Mouse (Mus musculus): ENCODE results near the gene Lypd4. TPM values are rescaled to one million over a fixed set of nuclear protein-coding genes. Genes with fewer than 3 reads are reported as not detected.
A peak's percentile ranks its signal among the peaks of the same experiment; 100 is the strongest.

Gene Lypd4
- polyA plus RNA-seq, 2 experiments = not detected

GRCm38 (mm10) chr7:24892125-24892583 lies 22.4 kb upstream of the Lypd4 start:
- ATAC-seq (ENCODE audit: insufficient read depth) = no peak
- 66% methylated on average over 2 of the region's 2 CpGs for WGBS (ENCODE audit: insufficient replicate concordance)
- Histone ChIP-seq H3K9me3 (ENCODE audit: control insufficient read depth, low read length) (no peaks in the 10 kb centered on the region), H3K36me3 (replicated peaks; ENCODE audit: control insufficient read depth, insufficient read depth, low read depth) (peaks cover 32% of the 10 kb centered on the region), H3K4me2 (ENCODE audit: low read depth) (no peak overlapping the region), H3K27me3 (ENCODE audit: control insufficient read depth, insufficient read depth, low read length) (no peaks in the 10 kb centered on the region), H3K9ac (replicated peaks) (no peak overlapping the region), H3K27ac (peak overlapping the region; percentile 3; the same call in 1 of the 2 replicates), H3K4me1 (replicated peaks; ENCODE audit: control insufficient read depth in 2 of 2, insufficient read depth in 2 of 2, low read length in 1 of 2) (peaks cover 0 to 5% of the 10 kb centered on the region in 2 experiments; a peak in 2 of 4 replicates), H3K4me3 (ENCODE audit: insufficient read depth in 1 of 2, low read depth in 2 of 2, low read length in 2 of 2) (no peak overlapping the region)
- TF ChIP-seq CTCF (IDR thresholded peaks at IDR 0.05; ENCODE audit: low read depth) (no peak), EP300 (IDR thresholded peaks at IDR 0.05; ENCODE audit: low read depth) (no peak)
- no peak for DNase-seq (ENCODE audit: low read depth in 3 of 3, low spot score in 3 of 3)

- Histone ChIP-seq H3K27me3 (ENCODE audit: control insufficient read depth, insufficient read depth, low read length) (no peaks in the 10 kb centered on the region), H3K36me3 (replicated peaks; ENCODE audit: control insufficient read depth, insufficient read depth, low read depth) (peaks cover 39% of the 10 kb centered on the region), H3K4me1 (replicated peaks; ENCODE audit: control insufficient read depth in 2 of 2, insufficient read depth in 2 of 2, low read length in 1 of 2) (peaks cover 0 to 10% of the 10 kb centered on the region in 2 experiments; a peak in 2 of 4 replicates), H3K4me3 (ENCODE audit: insufficient read depth in 1 of 2, low read depth in 2 of 2, low read length in 2 of 2) (no peak overlapping the region), H3K4me2 (ENCODE audit: low read depth) (no peak overlapping the region), H3K9ac (replicated peaks) (no peak overlapping the region), H3K9me3 (ENCODE audit: control insufficient read depth, low read length) (no peaks in the 10 kb centered on the region), H3K27ac (peak overlapping the region; percentile 3; the same call in 1 of the 2 replicates)
- ATAC-seq (ENCODE audit: insufficient read depth) (no peak), DNase-seq (ENCODE audit: low read depth in 3 of 3, low spot score in 3 of 3) (no peak)
- 58% methylated on average over 3 of the region's 3 CpGs for WGBS (ENCODE audit: insufficient replicate concordance)
- TF ChIP-seq CTCF (IDR thresholded peaks at IDR 0.05; ENCODE audit: low read depth) (no peak), EP300 (IDR thresholded peaks at IDR 0.05; ENCODE audit: low read depth) (no peak)
These were observed 21.7 kb upstream of the Lypd4 start for GRCm38 (mm10) chr7:24891241-24892124.

- no peaks in the 10 kb centered on the region for H3K27me3 ChIP-seq (ENCODE audit: control insufficient read depth, insufficient read depth, low read length)
- DNase-seq (ENCODE audit: low read depth in 3 of 3, low spot score in 3 of 3) (peak; percentile 66 to 75 (median 67)), ATAC-seq (ENCODE audit: insufficient read depth) (peak; percentile 68)
- no peaks in the 10 kb centered on the region for H3K9me3 ChIP-seq (ENCODE audit: control insufficient read depth, low read length)
- WGBS (ENCODE audit: insufficient replicate concordance) = 18% methylated on average over 10 of the region's 10 CpGs
- TF ChIP-seq EP300 (IDR thresholded peaks at IDR 0.05; ENCODE audit: low read depth) (peak; percentile 9), CTCF (IDR thresholded peaks at IDR 0.05; ENCODE audit: low read depth) (peak; percentile 100)
- H3K4me1 ChIP-seq (replicated peaks; ENCODE audit: control insufficient read depth in 2 of 2, insufficient read depth in 2 of 2, low read length in 1 of 2) = peaks cover 5 to 18% of the 10 kb centered on the region in 2 experiments; a peak in 3 of 4 replicates
- H3K27ac ChIP-seq = no peak overlapping the region
- H3K36me3 ChIP-seq (replicated peaks; ENCODE audit: control insufficient read depth, insufficient read depth, low read depth) = peaks cover 48% of the 10 kb centered on the region
- no peak overlapping the region for H3K9ac ChIP-seq (replicated peaks)
- H3K4me3 ChIP-seq (ENCODE audit: insufficient read depth in 1 of 2, low read depth in 2 of 2, low read length in 2 of 2) = no peak overlapping the region
- no peak overlapping the region for H3K4me2 ChIP-seq (ENCODE audit: low read depth)
These were observed 20.8 kb upstream of the Lypd4 start for GRCm38 (mm10) chr7:24890281-24891216.

- no peak for TF ChIP-seq EP300 (IDR thresholded peaks at IDR 0.05; ENCODE audit: low read depth)
- TF ChIP-seq CTCF (IDR thresholded peaks at IDR 0.05; ENCODE audit: low read depth) = no peak
- 74% methylated on average over 6 of the region's 6 CpGs for WGBS (ENCODE audit: insufficient replicate concordance)
- Histone ChIP-seq H3K36me3 (replicated peaks; ENCODE audit: control insufficient read depth, insufficient read depth, low read depth) (peaks cover 52% of the 10 kb centered on the region), H3K9me3 (ENCODE audit: control insufficient read depth, low read length) (no peaks in the 10 kb centered on the region), H3K4me2 (ENCODE audit: low read depth) (no peak overlapping the region), H3K27me3 (ENCODE audit: control insufficient read depth, insufficient read depth, low read length) (no peaks in the 10 kb centered on the region), H3K4me1 (replicated peaks; ENCODE audit: control insufficient read depth in 2 of 2, insufficient read depth in 2 of 2, low read length in 1 of 2) (peaks cover 5 to 18% of the 10 kb centered on the region in 2 experiments; a peak in 3 of 4 replicates), H3K9ac (replicated peaks) (no peak overlapping the region), H3K27ac (peak overlapping the region; percentile 14), H3K4me3 (ENCODE audit: insufficient read depth in 1 of 2, low read depth in 2 of 2, low read length in 2 of 2) (no peak overlapping the region)
- ATAC-seq (ENCODE audit: insufficient read depth) = peak; percentile 19
- no peak for DNase-seq (ENCODE audit: low read depth in 3 of 3, low spot score in 3 of 3)
These were observed 19.9 kb upstream of the Lypd4 start for GRCm38 (mm10) chr7:24889431-24890220.

All from liver, embryonic 14.5 days (tissue).